Mouse (Mus musculus) cortical plate, adult 2 months (tissue): ENCODE results near the gene Itgae.

Experiments used
- CTCF ChIP-seq: fragments of 200-500 bp; IDR thresholded peaks from 2 replicates; pipeline ENCODE4 v1.5.1; 2011; ENCODE audit warnings: mild to moderate bottlenecking, control low read depth, low read length; ENCODE audit not compliant: insufficient read depth; ENCODE audit errors: extremely low read depth
- POLR2A ChIP-seq: fragments of 200-500 bp; IDR thresholded peaks from 2 replicates; pipeline ENCODE4 v1.6.1; 2011; ENCODE audit warnings: mild to moderate bottlenecking, low read length, control low read depth; ENCODE audit not compliant: insufficient read depth; ENCODE audit errors: extremely low read depth

- no peak for TF ChIP-seq POLR2A
- TF ChIP-seq CTCF: no peak
Observed at GRCm38 (mm10) chr11:73084804-73085231, 5.6 kb upstream of the Itgae start.
